Mouse (Mus musculus) heart, adult 2 months (tissue): ENCODE data around the gene Unc119b.

Source experiments
- CTCF ChIP-seq: fragments of 200-600 bp; IDR thresholded peaks from 2 replicates; pipeline ENCODE4 v1.8.1; 2022; ENCODE audit warnings: antibody characterized with exemption, mild to moderate bottlenecking, moderate library complexity
- POLR2A ChIP-seq: fragments of 200-500 bp; IDR thresholded peaks from 2 replicates; pipeline ENCODE4 v1.6.1; 2011; ENCODE audit warnings: mild to moderate bottlenecking, low read depth, low read length, control low read depth; ENCODE audit not compliant: insufficient read depth

- TF ChIP-seq POLR2A, result no peak
- no peak for TF ChIP-seq CTCF
Observed at GRCm38 (mm10) chr5:115139124-115139523, 4.3 kb upstream of the Unc119b start.
